Mouse (Mus musculus) stomach, postnatal 0 days (tissue): Measurements from ENCODE around the gene Lclat1.

ENCODE experiments used
- CTCF ChIP-seq: IDR thresholded peaks from 2 replicates; pipeline ENCODE4 v1.5.1; 2016; ENCODE audit warnings: antibody characterized with exemption, low read depth, mild to moderate bottlenecking, moderate library complexity
- EP300 ChIP-seq: optimal IDR thresholded peaks from 2 replicates; pipeline ENCODE3; 2016; ENCODE audit warnings: antibody characterized with exemption

DNA sequence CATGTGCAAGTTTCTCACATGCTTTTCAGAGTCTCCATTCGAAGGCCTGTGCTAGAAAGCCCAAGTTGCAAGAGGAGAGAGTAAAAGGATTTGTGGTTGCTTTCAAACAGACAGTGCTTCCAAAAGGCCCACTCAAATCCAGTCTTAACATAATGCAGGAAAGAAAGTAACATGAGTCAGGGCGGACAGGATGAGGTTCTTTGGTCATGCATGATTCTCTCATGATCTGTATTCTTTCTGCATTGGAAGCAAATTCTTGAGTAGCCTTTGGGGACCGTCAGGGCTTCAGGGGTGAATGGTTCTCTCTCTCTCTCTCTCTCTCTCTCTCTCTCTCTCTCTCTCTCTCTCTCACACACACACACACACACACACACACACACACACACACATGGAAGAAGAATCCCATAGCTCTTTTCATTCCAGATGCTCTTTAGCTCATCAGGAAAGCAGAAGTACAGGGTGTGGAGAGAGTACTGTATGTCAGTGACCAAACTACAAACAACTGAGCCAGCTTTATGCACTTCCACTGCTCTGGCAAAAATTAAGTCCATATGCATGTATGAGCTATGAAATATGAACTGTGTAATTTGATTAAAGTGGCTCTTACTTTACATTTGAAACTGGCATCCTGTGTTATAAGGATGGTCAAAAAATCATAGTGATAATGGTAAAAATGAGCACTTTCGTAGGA, 25.1 kb upstream of the Lclat1 start:
- TF ChIP-seq CTCF (no peak), EP300 (no peak)
